Mouse (Mus musculus): ENCODE data around the gene Ap3b1. TPM values are rescaled to one million over a fixed set of nuclear protein-coding genes. Genes with fewer than 3 reads are reported as not detected.
"Not testable (repeated sequence)": the region's sequence is repeated elsewhere in the genome, so short reads cannot be mapped to it uniquely, and the experiment has no call there.

The Ap3b1 gene
- 22.7 and 23.0 TPM in 2 replicates for polyA plus RNA-seq (2011; ENCODE audit: insufficient read depth, insufficient read length, low replicate concordance, missing spikeins)

DNA sequence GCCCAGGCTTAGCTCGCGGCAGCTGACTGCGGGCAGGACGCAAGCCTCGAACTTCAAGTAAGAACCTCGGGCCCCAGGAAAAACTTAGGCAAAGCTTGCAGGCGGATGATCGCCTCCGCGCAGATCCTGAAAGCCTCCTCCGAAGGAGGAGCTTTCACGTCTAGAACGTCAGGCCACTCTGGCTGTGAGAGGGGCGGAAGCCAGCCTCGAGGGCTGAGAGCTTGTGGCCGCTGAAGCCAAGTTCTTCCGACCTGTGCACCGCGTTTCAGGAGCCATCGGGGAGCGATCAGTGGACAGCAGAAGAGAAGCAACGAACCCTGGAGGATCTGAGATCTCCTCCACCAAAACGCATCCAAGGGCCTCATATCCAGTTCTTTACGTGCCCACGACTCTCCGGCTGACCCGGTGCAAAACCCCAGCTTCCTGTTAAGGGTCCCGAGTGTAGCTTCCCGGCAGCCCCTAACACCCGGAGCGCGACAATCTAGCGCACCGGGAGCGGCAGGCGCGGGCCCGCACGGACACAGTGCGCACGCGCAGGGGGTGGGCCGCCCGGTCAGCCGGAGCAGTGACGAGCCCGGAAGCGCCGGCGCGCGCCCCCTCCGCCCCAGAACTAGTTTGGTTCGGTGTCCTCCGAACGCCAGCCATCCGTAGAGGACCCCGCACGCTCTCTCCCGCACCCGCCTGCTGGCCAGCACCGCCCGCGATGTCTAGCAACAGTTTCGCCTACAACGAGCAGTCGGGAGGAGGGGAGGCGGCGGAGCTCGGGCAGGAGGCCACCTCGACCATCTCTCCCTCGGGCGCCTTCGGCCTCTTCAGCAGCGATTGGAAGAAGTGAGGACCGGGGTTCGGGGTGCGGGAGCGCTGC is at the start of gene Ap3b1:
Gene Ap3b1 (plus strand): TSS at position 560 of the 865 bp plus-strand sequence.
- no peak for TF ChIP-seq CTCF (IDR thresholded peaks at IDR 0.05; ENCODE audit: control insufficient read depth, insufficient read depth, low read length)
- peak; percentile 52; the same call in 1 of the 2 replicates for TF ChIP-seq POLR2A (IDR thresholded peaks at IDR 0.05; ENCODE audit: borderline replicate concordance, control insufficient read depth, low read depth, low read length)
- Histone ChIP-seq H3K27ac (ENCODE audit: control insufficient read depth, insufficient read depth, low read depth, low read length, poor library complexity) (peak within 1 kb of the TSS; percentile 89), H3K4me1 (ENCODE audit: control insufficient read depth, insufficient read depth, low read length) (no peaks in the 10 kb centered on the region), H3K4me3 (replicated peaks; ENCODE audit: control insufficient read depth, low read depth, low read length) (peak within 1 kb of the TSS; percentile 95)
- WGBS: under 1% methylated on average over 79 of the region's 79 CpGs

DNA sequence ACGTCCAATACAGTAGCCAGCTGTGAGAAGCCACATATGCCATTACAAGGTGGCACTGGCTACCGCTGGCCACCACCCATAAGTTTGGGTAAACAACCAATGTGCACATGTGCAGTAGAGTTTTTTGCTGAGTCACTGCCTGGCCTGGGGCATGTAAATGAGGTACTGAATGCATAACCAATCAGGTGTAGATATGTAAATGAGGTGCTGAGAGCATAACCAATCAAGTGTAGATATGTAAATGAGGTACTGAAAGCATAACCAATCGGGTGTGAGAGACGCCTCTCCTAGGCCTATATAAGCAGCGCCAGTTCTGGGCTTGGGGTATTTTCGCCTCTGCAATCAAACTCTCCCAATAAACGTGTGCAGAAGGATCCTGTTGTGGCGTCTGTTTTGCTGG is 45.9 kb upstream of the Ap3b1 start:
- not testable (repeated sequence) for H3K4me1 ChIP-seq (ENCODE audit: control insufficient read depth, insufficient read depth, low read length); H3K27ac ChIP-seq (ENCODE audit: control insufficient read depth, insufficient read depth, low read depth, low read length, poor library complexity); H3K4me3 ChIP-seq (replicated peaks; ENCODE audit: control insufficient read depth, low read depth, low read length)
- WGBS: 90% methylated on average over 8 of the region's 8 CpGs

DNA sequence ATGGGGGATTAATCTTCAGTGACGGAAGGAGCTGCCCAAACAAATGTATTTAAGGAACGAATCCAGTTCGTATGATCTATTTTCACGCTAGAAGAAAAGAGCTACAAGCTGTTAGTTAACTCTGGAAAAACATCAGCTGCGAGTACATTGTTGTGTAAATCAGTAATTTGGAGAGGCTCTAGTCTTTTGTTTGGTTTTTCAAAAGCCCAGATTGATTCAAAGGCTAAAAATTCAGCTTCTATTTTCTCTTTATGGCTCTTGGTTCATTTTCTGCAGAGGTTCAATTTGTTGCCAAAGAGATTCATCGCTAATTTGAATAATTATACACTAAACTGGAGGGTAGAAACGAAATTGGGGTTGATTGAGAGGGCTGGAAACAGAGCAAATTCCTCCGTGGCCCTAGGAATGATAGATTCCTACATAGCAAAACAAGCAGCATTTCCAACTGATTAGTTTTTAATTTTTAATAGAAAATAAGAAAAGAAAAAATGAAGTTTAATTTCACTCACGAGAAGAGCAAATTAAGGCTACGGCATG is 41.7 kb upstream of the Ap3b1 start:
- 87% methylated on average over 10 of the region's 10 CpGs for WGBS

DNA sequence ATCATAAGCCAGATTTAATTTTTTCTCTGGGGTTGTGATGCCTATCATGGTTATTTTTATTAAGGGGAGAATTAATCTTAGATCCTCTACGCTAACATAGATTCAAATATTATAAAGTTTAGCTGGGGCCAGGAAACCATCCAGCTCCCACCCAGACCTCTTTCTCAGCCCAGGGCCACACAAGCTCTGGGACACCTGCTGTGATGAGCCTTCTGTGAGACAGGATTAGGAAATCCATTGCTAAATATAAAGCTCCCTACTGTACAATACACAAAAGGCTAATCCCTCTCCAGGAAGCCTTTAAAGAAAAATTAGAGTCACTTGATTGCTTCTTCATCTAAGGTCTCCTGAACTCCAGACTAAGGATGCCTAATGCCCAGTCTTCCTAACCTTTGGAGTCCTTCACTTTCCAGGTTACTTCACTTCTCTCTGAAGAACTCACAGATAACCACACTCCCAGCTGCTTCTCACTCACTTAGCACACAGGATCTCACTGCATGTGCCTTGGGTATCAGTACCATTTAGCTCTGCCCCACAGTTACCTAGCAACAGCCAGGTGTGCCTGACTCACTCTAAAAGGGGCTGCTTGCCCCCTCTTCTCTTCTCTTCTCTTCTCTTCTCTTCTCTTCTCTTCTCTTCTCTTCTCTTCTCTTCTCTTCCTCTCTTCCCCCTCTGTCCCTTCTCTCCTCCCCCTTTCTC is 37.5 kb upstream of the Ap3b1 start:
- Histone ChIP-seq H3K4me1 (ENCODE audit: control insufficient read depth, insufficient read depth, low read length) (peaks cover 1% of the 10 kb centered on the region; the same call in 1 of the 2 replicates), H3K4me3 (replicated peaks; ENCODE audit: control insufficient read depth, low read depth, low read length) (no peak overlapping the region), H3K27ac (ENCODE audit: control insufficient read depth, insufficient read depth, low read depth, low read length, poor library complexity) (no peak overlapping the region)
- 89% methylated on average over 1 of the region's 1 CpGs for WGBS
- TF ChIP-seq POLR2A (IDR thresholded peaks at IDR 0.05; ENCODE audit: borderline replicate concordance, control insufficient read depth, low read depth, low read length): no peak
- TF ChIP-seq CTCF (IDR thresholded peaks at IDR 0.05; ENCODE audit: control insufficient read depth, insufficient read depth, low read length): no peak

More for the DNA sequence above, 41.7 kb upstream of the Ap3b1 start:
- Histone ChIP-seq H3K4me1 (ENCODE audit: control insufficient read depth, insufficient read depth, low read length) (no peaks in the 10 kb centered on the region), H3K4me3 (replicated peaks; ENCODE audit: control insufficient read depth, low read depth, low read length) (no peak overlapping the region), H3K27ac (ENCODE audit: control insufficient read depth, insufficient read depth, low read depth, low read length, poor library complexity) (no peak overlapping the region)
- no peak for TF ChIP-seq POLR2A (IDR thresholded peaks at IDR 0.05; ENCODE audit: borderline replicate concordance, control insufficient read depth, low read depth, low read length)
- TF ChIP-seq CTCF (IDR thresholded peaks at IDR 0.05; ENCODE audit: control insufficient read depth, insufficient read depth, low read length): no peak

DNA sequence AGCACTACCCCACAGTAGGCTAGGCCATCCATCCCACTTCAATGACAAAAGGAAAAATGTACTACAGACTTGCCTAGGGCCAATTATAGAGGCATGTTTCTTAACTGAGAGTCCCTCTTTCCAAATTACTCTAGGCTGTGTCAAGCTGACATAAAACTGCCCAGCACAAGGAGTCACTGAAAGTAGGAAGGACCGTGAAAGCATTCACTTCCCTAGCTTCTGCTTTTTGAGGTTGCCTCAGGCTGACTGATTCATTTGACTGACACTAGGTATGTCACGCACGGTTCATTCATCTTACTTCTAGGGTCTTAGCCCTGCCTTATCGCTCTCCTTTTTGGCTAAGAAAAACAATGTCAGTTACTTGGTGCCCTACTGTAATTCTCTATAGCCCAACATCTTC is 36.3 kb upstream of the Ap3b1 start:
- 24% methylated on average over 4 of the region's 4 CpGs for WGBS
- Histone ChIP-seq H3K4me3 (replicated peaks; ENCODE audit: control insufficient read depth, low read depth, low read length) (no peak overlapping the region), H3K4me1 (ENCODE audit: control insufficient read depth, insufficient read depth, low read length) (peaks cover 1% of the 10 kb centered on the region; the same call in 1 of the 2 replicates), H3K27ac (ENCODE audit: control insufficient read depth, insufficient read depth, low read depth, low read length, poor library complexity) (no peak overlapping the region)
- TF ChIP-seq CTCF (IDR thresholded peaks at IDR 0.05; ENCODE audit: control insufficient read depth, insufficient read depth, low read length): no peak
- TF ChIP-seq POLR2A (IDR thresholded peaks at IDR 0.05; ENCODE audit: borderline replicate concordance, control insufficient read depth, low read depth, low read length): no peak

DNA sequence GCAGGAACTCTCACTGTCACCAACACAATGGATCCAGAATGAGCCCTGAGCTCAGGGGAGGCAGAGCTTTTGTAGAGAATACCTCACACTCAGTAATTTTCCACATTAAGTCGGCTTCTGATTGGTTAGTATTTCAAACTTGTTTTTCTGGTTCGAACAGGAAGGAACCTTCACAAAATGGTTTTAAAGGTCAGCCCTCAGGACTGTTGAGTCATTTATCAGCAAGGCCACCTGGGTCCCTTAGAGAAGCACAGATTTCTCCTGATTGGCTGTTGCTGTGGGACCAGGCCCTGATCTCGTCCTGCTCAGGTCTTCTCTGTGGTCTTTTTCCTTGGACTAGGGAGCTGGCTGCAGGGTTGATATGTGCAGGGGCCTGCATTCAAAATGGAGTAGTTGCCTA is 30.7 kb upstream of the Ap3b1 start:
- H3K4me1 ChIP-seq (ENCODE audit: control insufficient read depth, insufficient read depth, low read length): no peaks in the 10 kb centered on the region
- H3K4me3 ChIP-seq (replicated peaks; ENCODE audit: control insufficient read depth, low read depth, low read length): no peak overlapping the region
- no peak for TF ChIP-seq POLR2A (IDR thresholded peaks at IDR 0.05; ENCODE audit: borderline replicate concordance, control insufficient read depth, low read depth, low read length)
- TF ChIP-seq CTCF (IDR thresholded peaks at IDR 0.05; ENCODE audit: control insufficient read depth, insufficient read depth, low read length): no peak
- H3K27ac ChIP-seq (ENCODE audit: control insufficient read depth, insufficient read depth, low read depth, low read length, poor library complexity): no peak overlapping the region
- WGBS: 13% methylated on average over 3 of the region's 3 CpGs

DNA sequence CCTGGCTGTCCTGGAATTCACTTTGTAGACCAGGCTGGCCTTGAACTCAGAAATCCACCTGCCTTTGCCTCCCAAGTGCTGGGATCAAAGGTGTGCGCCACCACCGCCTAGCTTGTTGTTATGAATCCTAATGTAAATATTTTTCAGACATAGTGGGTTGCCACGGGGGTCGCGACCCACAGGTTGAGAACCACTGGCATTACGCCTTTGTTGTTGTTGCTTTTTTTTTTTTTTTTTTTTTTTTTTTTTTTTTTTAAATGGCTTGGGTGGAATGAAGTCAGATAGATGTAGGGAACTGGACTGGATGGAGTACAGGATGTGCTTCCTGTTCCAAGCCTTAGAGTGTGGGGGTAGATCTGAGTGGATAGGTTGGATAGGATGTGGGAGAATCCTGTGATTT is 29.8 kb upstream of the Ap3b1 start:
- 88% methylated on average over 6 of the region's 6 CpGs for WGBS
- H3K4me1 ChIP-seq (ENCODE audit: control insufficient read depth, insufficient read depth, low read length); H3K27ac ChIP-seq (ENCODE audit: control insufficient read depth, insufficient read depth, low read depth, low read length, poor library complexity); H3K4me3 ChIP-seq (replicated peaks; ENCODE audit: control insufficient read depth, low read depth, low read length): not testable (repeated sequence)

DNA sequence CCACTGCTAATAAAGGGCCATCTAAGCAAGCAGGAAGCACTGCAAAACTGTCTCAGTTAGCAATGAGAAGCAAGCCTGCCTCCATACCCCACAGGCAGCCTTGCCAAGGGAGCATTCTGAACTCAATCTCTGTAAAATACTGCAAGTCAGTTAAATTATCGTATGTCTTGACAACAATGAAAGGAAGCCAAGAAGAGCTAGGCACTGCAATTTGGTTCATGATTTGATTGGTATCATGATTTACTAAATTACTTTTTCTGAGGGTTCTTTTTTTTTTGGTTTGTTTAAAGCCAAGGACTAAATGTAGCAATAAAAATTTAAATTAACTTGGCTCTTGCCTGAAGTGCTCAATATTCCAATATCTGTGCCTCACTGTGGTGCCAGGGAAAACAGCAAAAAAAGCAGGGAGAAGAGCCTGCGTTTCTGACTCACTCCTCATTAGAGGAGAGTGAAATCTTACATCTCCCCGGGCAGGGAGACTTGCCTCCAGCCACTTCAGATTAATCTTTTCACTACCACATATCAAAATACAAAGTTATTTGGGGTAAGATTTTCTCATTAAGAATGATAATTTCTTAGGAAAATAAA is 28.3 kb upstream of the Ap3b1 start:
- WGBS: 79% methylated on average over 3 of the region's 3 CpGs
- TF ChIP-seq CTCF (IDR thresholded peaks at IDR 0.05; ENCODE audit: control insufficient read depth, insufficient read depth, low read length): no peak
- no peak for TF ChIP-seq POLR2A (IDR thresholded peaks at IDR 0.05; ENCODE audit: borderline replicate concordance, control insufficient read depth, low read depth, low read length)

More for the DNA sequence above, 28.3 kb upstream of the Ap3b1 start:
- no peak overlapping the region for H3K4me3 ChIP-seq (replicated peaks; ENCODE audit: control insufficient read depth, low read depth, low read length)
- H3K27ac ChIP-seq (ENCODE audit: control insufficient read depth, insufficient read depth, low read depth, low read length, poor library complexity): no peak overlapping the region
- H3K4me1 ChIP-seq (ENCODE audit: control insufficient read depth, insufficient read depth, low read length): no peaks in the 10 kb centered on the region

Data from bone marrow, adult 2 months (tissue).